Comparison of ENCODE assay signal across 8 mouse cellular contexts in genomic region chr4:129877967-129878655, GRCm38 (mm10). TPM values are rescaled to one million over a fixed set of nuclear protein-coding genes. Genes with fewer than 3 reads are reported as not detected.
DNase-seq lines count a peak whose midpoint lies in the region; ATAC-seq and TF ChIP-seq lines count a peak whose summit lies in the region.

No protein-coding gene starts in this region.

- peak overlapping the region; percentile 92 for H3K27ac ChIP-seq in spleen, adult 2 months (ENCODE audit: insufficient read depth, low read length)
- H3K27ac ChIP-seq in forebrain, embryonic 16.5 days (ENCODE audit: low read length) = no peak overlapping the region; the same call in 1 of the 2 replicates
- H3K27ac ChIP-seq in limb, embryonic 11.5 days (replicated peaks; ENCODE audit: low read depth, low read length) = no peak overlapping the region
- H3K27ac ChIP-seq in small intestine, adult 2 months (ENCODE audit: insufficient read depth, low read depth, low read length) = peak overlapping the region; percentile 99

- no peaks in the 10 kb centered on the region for H3K9me3 ChIP-seq in forebrain, embryonic 16.5 days (ENCODE audit: control insufficient read depth, low read length)
- no peaks in the 10 kb centered on the region for H3K9me3 ChIP-seq in limb, embryonic 11.5 days (ENCODE audit: control insufficient read depth, low read length)

- H3K36me3 ChIP-seq in spleen, adult 2 months (ENCODE audit: control insufficient read depth, insufficient read depth, low read length) = no peaks in the 10 kb centered on the region
- H3K36me3 ChIP-seq in forebrain, embryonic 16.5 days (ENCODE audit: control insufficient read depth, insufficient read depth) = no peaks in the 10 kb centered on the region
- H3K36me3 ChIP-seq in limb, embryonic 11.5 days (ENCODE audit: control insufficient read depth, insufficient read depth, low read length) = no peaks in the 10 kb centered on the region
- no peaks in the 10 kb centered on the region for H3K36me3 ChIP-seq in small intestine, adult 2 months (ENCODE audit: control insufficient read depth, insufficient read depth, low read length)

- peak overlapping the region; percentile 58 for H3K9ac ChIP-seq in forebrain, embryonic 16.5 days (replicated peaks; ENCODE audit: low read depth, low read length)
- H3K9ac ChIP-seq in limb, embryonic 11.5 days (ENCODE audit: low read length) = no peak overlapping the region

- WGBS in spleen, adult 2 months = 54% methylated on average over 11 of the region's 11 CpGs
- WGBS in forebrain, embryonic 16.5 days = 64% methylated on average over 11 of the region's 11 CpGs
- WGBS in limb, embryonic 11.5 days = 61% methylated on average over 11 of the region's 11 CpGs
- WGBS in small intestine, adult 2 months = 54% methylated on average over 11 of the region's 11 CpGs

- H3K4me1 ChIP-seq in spleen, adult 2 months (ENCODE audit: control insufficient read depth, insufficient read depth, insufficient read length) = peaks cover 36% of the 10 kb centered on the region; the same call in 1 of the 2 replicates
- H3K4me1 ChIP-seq in forebrain, embryonic 16.5 days (replicated peaks; ENCODE audit: control insufficient read depth, insufficient read depth, low read length) = peaks cover 17% of the 10 kb centered on the region
- peaks cover 4% of the 10 kb centered on the region for H3K4me1 ChIP-seq in limb, embryonic 11.5 days (ENCODE audit: control insufficient read depth, insufficient read depth, low read length)
- H3K4me1 ChIP-seq in small intestine, adult 2 months (ENCODE audit: control insufficient read depth, insufficient read depth, insufficient read length, low read length) = peaks cover 35% of the 10 kb centered on the region

- DNase-seq in spleen, adult 2 months (ENCODE audit: low read depth in 1 of 2, low spot score in 2 of 2) = peak in 1 of 2 experiments; percentile 59
- no peak for DNase-seq in spleen, adult 12 weeks (ENCODE audit: low spot score)
- DNase-seq in limb, embryonic 11.5 days (ENCODE audit: low spot score) = no peak
- no peak for DNase-seq in right cerebral cortex, adult 18-20 months
- DNase-seq in frontal cortex, postnatal 36 days (ENCODE audit: low spot score in 2 of 2) = no peak

- peak; percentile 86 for TF ChIP-seq POLR2A in spleen, adult 2 months (IDR thresholded peaks at IDR 0.05; ENCODE audit: low read depth, low read length)
- no peak for TF ChIP-seq POLR2A in small intestine, adult 2 months (IDR thresholded peaks at IDR 0.05; ENCODE audit: low read depth, low read length)

- no peaks in the 10 kb centered on the region for H3K27me3 ChIP-seq in spleen, adult 2 months (ENCODE audit: control insufficient read depth, insufficient read depth, low read length)
- no peaks in the 10 kb centered on the region for H3K27me3 ChIP-seq in forebrain, embryonic 16.5 days (replicated peaks; ENCODE audit: control insufficient read depth, insufficient read depth, low read length)
- H3K27me3 ChIP-seq in limb, embryonic 11.5 days (ENCODE audit: control insufficient read depth, insufficient read depth, low read length) = no peaks in the 10 kb centered on the region
- no peaks in the 10 kb centered on the region for H3K27me3 ChIP-seq in small intestine, adult 2 months (ENCODE audit: control insufficient read depth, insufficient read depth, low read length)

- no peak for TF ChIP-seq CTCF in spleen, adult 2 months (IDR thresholded peaks at IDR 0.05; ENCODE audit: extremely low read depth, insufficient read depth, insufficient read length, insufficient replicate concordance)
- TF ChIP-seq CTCF in small intestine, adult 2 months (IDR thresholded peaks at IDR 0.05; ENCODE audit: extremely low read depth, insufficient read length, insufficient replicate concordance, low read depth, low read length) = no peak

- peak overlapping the region; percentile 46; the same call in 1 of the 2 replicates for H3K4me3 ChIP-seq in spleen, adult 2 months (ENCODE audit: extremely low read depth, insufficient read depth, insufficient read length)
- H3K4me3 ChIP-seq in forebrain, embryonic 16.5 days (replicated peaks; ENCODE audit: low read length) = peak overlapping the region; percentile 38
- no peak overlapping the region for H3K4me3 ChIP-seq in limb, embryonic 11.5 days (ENCODE audit: low read depth, low read length)
- no peak overlapping the region for H3K4me3 ChIP-seq in small intestine, adult 2 months (ENCODE audit: low read depth, low read length)

- ATAC-seq in forebrain, embryonic 16.5 days = no peak
- no peak for ATAC-seq in limb, embryonic 11.5 days (ENCODE audit: insufficient number of reproducible peaks, low FRiP score, low TSS enrichment, low read depth)
- no peak for ATAC-seq in activated CD4-positive, CD25-positive, alpha-beta regulatory T cell, adult 4 months

- peak overlapping the region; percentile 58 for H3K4me2 ChIP-seq in forebrain, embryonic 16.5 days (ENCODE audit: low read length)
- H3K4me2 ChIP-seq in limb, embryonic 11.5 days (ENCODE audit: low read depth, severe bottlenecking) = peak overlapping the region; percentile 43; the same call in 1 of the 2 replicates

RNA-seq across cellular contexts. Expression of gene Spocd1, which starts 50.9 kb away (rescaled TPM):
- polyA plus RNA-seq in spleen, adult 2 months (2012; rRNA removed) = 0.07 and 0.11 TPM in 2 replicates
- not detected in 2 replicates for polyA plus RNA-seq in forebrain, embryonic 16.5 days (2015; fragmentation: Nextera tagmentation; extraction: Ambion mirVana)
- polyA plus RNA-seq in limb, embryonic 11.5 days (2014; fragmentation: Nextera tagmentation; extraction: Ambion mirVana) = not detected in 2 replicates
- polyA plus RNA-seq in small intestine, adult 2 months (2012; rRNA removed) = not detected in 2 replicates
- polyA plus RNA-seq in activated CD4-positive, CD25-positive, alpha-beta regulatory T cell, adult 4 months (2017; shearing (Covaris generic)) = not detected

Comparison
In these comparisons a context has a peak if more than half of its experiments do, and no peak if none do; other contexts are left out.
1. H3K27ac ChIP-seq: peak in spleen, adult 2 months (single experiment) and small intestine, adult 2 months (single experiment); none in forebrain, embryonic 16.5 days (single experiment) and limb, embryonic 11.5 days (single experiment).
2. H3K4me3 ChIP-seq: peak in spleen, adult 2 months (single experiment) and forebrain, embryonic 16.5 days (single experiment); none in limb, embryonic 11.5 days (single experiment) and small intestine, adult 2 months (single experiment).